Mouse (Mus musculus): ENCODE data around the gene Otoa.

The Otoa gene

DNA sequence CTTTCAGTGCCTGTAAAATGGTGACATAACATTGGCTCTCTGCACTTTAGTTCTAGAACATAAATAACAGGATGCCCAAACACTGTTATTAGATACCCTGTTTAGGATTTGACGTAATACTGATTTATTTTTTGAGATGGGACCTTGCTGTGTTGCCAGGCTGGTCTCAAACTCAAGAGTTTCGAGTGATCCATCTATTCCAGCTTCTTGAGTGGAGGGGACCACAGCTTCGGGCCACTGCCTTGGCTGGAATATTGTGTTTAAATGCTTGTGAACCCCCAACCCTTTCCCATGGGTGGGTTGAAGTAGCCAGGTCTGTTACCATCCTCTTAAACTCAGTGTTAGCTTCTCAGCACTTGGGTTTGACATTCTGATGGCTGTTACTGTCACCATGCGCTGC is at the start of gene Otoa:
TSS of gene Otoa (plus strand) at position 301 of the 400 bp plus-strand sequence.
- no peak for DNase-seq (ENCODE audit: low spot score in 2 of 2)

DNA sequence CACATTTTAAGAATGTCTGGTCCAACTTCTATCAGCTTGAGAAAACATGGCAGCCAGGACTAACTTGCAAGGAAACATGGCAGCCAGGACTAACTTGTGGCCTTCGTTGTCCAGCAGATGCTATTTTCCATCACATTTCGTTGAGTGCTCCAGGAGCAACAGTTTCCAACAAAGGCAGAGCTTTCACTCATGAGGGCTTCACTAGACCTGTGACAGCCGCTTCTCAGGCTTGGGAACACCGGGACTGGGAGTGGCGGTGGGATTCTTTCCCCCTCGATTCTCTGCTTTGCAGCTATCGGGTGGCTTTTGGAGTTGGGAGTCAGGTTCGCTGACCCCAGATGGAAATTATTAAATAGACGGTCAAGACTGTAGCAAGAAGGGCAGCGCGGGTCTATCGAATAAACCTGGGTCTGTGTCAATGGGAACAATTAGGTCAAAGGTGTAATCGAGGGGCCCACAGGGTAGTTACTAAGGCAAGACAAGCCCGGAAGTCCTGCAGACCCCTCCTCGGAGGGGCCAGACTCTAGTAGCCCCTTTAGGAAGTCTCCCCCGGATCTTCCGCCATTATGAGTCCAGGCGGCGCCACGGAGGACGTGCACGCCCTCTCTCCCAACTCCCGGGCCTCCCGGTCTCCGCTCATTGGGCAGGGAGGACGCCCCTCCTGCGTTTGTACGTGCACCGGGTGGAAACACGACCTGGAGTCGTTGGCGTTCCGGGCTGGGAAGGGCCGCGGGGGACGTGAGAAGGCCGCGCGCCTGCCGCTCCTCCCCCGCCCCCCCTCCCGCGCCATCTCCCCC is 47.4 kb upstream of the Otoa start, which contains the start of gene Mettl9:
TSS of gene Mettl9 (plus strand) at position 590 of the 797 bp plus-strand sequence.
- peak; percentile 94 to 98 for DNase-seq (ENCODE audit: low spot score in 2 of 2)

DNA sequence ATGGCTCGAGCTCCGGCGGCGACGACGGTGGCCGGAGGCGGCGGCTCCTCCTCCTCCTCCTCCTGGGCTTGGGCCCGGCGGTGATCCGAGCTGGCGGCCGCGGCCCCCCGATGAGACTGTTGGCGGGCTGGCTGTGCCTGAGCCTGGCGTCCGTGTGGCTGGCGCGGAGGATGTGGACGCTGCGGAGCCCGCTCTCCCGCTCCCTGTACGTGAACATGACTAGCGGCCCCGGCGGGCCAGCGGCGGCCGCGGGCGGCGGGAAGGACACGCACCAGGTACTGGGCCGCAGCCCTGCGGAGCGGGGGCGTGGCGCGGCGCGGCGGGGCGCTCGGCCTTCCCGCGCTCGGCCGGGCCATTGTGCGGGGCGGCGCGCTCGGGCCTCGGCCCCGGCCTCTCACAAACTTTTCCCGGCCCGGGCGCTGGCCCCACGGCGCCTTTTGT is 46.7 kb upstream of the Otoa start:
- DNase-seq (ENCODE audit: low spot score in 2 of 2), result no peak

DNA sequence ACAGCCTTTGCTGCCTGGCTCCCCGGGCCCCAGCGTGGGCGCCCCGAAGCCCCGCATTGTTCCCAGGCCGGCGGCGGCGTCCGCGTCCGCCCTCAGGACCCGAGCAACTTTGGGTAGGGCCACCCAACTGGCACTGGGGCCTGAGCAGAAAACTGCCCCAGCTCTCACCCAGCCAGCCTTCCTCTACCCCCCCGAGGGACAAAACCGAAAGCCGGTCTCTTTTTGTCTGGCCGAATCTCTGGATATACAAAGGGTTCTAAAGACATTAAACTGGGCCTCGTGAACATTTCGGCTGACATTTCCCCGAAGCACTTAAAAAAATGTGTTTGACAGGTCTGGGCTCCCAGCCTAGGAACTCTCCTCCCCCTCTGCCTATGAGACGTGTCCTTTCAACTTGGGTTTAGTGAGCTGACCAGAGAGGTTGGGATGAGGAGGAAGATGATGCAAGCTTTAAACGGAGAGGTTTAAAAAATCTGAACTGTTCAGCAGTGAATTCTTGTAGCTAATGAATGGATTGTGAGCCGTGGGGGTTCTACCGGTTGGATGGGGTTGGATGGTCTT is 46.2 kb upstream of the Otoa start:
- DNase-seq (ENCODE audit: low spot score in 2 of 2), result no peak

DNA sequence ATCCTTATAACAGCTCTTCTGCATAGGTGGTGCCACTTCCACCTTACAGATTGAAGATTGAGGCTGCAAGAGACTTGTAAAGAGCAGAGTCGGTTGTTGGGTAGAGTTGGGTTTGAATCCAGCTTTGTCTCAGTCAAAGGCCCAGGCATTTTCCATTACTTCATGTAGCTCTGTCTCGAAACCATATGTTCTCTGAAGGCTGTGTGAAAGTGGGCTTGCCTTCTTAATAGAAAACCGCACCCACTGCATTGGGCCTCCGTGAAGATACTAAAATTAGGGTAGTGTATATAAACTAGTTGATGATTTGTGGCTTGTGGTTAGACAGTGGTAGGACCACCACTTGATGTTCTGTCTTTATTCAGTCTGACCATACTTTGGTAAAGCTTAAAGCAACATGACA is 40.9 kb upstream of the Otoa start:
- no peak for DNase-seq (ENCODE audit: low spot score in 2 of 2)

DNA sequence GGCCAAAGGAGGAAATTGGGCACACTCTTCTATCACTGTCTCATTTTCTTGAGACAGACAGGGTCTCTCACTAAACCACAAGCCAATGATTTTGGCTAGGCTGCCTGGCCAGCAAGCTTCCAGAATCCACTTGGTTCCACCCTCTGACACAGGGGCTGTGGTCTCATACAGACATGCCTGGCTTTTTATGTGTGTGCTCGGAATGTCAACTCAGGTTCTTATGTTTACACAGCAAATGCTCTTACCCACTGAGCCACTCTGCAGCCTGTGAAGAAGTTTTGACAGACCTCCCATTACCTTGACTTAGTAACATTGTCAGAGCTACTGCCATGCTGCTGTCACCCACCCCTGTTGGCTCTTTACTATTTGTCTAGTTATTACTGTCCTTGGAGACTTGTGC is 39.5 kb upstream of the Otoa start:
- DNase-seq (ENCODE audit: low spot score in 2 of 2), result no peak

DNA sequence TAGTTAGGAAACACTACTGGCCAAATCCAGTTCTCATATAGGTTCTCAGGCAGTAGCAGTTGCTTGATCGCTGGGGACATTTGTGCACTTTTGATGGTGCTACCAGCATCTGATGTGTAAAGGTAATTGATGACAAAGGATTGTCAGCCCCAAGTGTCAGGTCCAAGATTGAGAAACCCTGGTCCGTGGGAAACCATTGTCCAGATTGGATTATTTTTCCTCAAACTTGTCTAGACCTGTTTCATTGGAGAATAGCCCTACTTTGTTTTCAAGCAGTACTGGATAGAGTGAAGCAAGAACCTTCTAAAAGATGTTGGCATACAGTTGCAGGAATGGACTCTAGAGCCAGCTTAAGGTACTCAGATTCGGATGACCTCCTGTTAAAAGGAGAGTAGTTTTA is 38.4 kb upstream of the Otoa start:
- no peak for DNase-seq (ENCODE audit: low spot score in 2 of 2)

DNA sequence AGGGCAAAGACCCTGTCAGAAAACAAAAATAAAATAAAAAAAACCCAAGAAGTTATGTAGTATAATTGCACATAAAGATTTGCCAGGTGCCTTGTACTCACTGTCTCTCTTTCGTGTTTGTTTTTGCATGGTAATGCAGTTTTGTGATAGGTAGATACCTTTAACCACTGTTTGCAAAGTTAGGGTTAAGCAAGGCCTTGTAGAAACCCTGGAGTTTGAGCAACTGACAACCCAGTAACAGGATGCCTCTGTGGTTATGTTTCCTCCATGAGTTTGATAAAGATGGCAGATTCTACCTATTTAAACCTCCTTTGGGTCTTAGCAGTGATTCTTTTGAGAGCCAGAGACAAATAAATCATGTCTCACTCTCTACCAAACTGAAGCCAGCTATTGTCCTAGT is 37.9 kb upstream of the Otoa start:
- no peak for DNase-seq (ENCODE audit: low spot score in 2 of 2)

DNA sequence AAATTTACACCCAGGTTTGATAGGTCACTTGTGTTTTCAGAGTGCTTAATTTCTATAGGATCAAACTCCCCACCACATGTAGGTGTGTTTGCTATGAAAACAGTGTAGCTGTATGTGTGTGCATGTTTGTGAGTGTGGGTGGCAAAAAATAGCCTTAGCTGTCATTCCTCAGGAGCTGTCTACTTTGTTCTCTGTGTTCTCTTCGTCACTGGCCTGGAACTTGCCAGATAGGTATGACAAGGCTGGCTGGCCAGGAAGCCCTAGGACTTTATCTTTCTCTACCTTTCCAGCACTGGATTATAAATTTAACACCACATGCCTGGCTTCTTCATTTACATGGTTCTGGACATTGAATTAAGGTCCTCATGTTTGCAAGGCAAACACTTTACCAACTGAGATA is 37.2 kb upstream of the Otoa start:
- no peak for DNase-seq (ENCODE audit: low spot score in 2 of 2)

DNA sequence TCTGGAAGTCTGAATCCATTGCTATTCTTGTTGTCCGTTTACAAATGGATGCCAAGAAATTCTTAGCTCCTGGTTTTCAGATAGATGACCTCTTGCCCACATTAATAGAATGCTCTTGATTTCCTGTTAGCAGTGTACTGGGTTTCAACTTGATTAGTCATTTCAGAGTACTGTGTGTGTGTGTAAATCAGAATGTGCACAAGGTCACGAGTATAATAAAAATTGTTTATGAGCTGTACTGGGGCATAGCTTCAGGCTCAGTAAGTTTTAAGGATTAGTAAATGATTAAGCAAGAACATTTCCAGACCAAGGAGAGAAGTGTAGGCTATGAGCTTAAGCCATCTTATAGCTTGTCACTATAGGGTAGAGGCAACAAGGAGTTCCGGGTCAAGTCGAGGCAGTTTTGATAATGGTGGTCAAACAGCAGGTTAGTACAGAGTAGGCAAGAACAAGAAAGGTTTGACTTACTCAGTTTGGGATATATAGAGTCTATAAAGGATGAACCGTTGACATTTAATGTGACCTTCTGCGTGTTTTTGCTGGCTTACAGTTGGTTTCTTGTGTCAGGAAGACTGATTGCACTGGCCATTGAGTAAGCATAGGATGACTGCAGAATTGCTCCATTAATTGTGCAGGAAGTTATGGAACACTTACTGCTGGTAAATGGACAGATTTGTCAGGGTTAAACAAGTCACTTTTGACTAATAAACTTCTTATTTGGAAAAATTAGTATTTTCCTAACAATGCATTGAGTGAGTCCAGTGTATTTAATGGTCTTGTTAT is 35.6 kb upstream of the Otoa start:
- DNase-seq (ENCODE audit: low spot score in 2 of 2), result no peak

DNA sequence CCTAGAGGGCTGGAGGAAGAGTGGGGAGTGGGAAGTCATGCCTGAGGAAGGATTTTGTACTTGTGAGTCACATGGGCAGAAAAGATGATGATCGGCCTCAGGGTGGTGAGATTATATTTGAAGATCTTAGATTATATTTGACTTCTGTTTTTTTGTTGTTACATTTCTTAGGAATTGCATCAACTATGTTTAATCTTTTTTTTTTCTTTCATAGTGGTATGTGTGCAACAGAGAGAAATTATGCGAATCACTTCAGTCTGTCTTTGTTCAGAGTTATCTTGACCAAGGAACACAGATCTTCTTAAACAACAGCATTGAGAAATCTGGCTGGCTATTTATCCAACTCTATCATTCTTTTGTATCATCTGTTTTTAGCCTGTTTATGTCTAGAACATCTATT is 33.8 kb upstream of the Otoa start:
- no peak for DNase-seq (ENCODE audit: low spot score in 2 of 2)

DNA sequence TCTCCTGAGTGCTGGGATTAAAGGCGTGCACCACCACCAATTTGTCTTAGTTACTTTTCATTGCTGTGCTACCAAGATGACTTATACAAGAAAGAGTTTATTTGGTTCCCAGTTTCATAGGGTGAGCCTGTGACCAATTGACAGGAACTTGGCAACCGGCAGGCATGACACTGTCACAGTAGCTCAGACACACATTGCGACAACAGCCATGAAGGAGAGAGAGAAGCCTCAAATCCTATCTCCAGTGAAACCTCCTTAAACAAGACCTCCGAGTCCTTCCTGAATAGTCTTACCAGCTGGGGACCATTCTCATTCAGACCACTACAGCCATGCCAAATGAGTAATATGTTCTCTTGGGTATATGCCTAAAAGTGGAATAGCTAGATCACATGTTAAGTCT is 28.4 kb upstream of the Otoa start:
- DNase-seq (ENCODE audit: low spot score in 2 of 2), result no peak

DNA sequence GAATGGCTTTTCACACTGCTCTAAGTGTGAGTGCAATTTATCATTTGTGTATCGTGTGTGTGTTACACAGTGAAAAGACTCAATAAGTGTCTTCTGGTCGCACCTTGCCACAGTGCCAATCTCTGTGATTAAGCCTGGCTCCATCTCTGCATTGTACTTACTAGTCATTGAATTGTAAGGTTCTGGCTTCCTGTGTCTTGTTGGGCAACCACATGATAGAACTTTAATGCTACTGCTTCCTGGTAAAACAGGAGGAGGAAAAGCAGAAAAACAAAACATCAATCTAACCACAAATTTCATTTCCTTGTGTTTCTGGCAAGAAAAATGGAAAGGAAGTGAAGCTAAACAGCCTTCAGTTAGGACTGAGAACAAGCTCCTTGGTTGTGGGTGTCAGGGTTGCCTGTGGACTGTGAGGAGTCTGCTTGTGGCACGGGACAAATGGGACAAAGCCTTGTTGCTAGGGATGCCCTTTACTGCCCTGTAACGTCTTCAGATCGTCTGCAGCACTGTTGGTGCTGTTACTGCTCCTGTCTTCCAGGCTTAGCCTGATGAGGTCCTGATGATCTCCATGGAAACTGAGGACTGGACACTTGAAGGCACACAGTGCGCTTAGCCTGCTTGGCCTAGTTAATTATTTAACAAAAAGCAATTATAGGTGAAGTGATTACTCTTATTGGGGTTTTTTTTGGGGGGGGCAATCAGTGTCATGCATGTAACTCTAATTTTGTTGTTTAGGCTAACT is 21.8 kb upstream of the Otoa start:
- DNase-seq (ENCODE audit: low spot score in 2 of 2), result no peak

DNA sequence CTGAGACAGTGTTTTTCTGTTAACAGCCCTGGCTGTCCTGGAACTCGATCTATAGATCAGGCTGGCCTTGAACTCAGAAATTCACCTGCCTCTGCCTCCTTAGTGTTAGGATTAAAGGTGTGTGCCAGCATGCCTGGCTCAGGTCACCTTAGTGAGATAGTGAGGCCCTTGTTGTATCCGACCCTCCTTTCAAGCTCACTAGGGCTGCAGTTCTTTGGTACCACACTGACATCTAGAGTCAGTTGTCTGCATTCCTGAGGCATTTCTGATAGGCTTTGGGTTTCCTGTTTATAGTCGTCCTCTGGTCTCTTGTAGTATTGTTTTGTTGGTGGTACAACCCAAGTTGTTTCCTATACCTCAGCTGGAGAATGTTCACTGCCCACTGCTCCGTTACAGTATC is 17.1 kb upstream of the Otoa start:
- DNase-seq (ENCODE audit: low spot score in 2 of 2), result no peak

DNA sequence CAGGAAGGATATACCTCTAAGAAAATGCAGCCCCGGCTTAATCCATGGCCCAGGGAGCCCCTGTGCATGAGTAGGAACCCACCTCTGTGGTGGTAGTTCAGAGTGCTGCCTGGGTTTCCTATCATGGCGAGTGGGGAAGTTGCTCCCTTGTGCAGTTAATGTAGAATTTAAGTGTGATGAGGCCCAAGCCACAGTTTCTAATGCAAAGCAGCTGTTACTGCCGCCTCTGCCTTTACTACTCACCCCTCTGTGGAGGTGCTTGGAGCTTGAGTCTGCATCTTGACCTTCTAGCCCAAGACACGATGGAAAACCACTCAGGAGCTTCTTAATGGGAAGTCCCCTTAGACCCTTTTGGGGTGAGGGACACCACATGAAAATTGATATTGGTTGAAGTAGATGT is 10.2 kb upstream of the Otoa start:
- no peak for DNase-seq (ENCODE audit: low spot score in 2 of 2)

DNA sequence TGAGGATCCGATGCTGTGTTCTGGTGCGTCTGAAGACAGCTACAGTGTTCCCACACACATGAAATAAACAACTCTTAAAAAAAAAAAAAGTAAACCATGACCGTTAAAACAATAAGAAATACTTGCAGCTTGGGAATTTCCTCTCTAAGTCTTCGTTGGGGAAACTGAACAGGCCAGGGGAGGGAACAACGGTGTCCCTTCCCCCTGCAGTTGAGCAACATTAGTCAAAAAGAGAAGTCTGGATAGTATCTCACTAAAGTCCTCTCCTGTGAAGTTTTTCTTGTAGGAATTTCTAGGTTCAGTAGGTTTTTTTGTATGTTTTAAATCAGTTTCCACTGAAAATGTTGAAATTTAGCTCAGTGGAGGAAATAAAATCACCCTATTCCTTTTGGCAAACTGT is 8.9 kb upstream of the Otoa start:
- DNase-seq (ENCODE audit: low spot score in 2 of 2), result no peak

DNA sequence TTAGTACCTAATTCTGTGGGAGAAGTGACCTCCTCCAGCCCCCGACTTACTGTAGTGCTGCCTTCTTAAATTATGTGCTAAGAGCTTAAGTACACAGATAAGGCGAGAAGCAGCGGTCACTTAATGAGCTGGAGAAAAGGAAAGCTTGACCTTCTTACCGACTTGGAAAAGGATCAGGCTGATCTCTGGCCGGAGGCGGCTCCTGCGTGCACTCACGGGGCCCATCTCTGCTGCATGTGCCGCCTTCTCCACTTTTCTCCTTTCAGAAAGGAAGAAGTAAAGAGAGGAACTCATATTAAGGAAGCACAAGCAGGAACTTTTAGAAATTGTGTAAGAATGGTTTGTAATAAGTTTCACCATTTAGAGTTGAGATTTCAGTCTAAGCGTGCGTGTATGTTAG is 7.2 kb upstream of the Otoa start, which contains the start of gene Igsf6:
TSS of gene Igsf6 (minus strand) at position 292 of the 400 bp plus-strand sequence.
- DNase-seq (ENCODE audit: low spot score in 2 of 2), result peak in 1 of 2 experiments; percentile 30

DNA sequence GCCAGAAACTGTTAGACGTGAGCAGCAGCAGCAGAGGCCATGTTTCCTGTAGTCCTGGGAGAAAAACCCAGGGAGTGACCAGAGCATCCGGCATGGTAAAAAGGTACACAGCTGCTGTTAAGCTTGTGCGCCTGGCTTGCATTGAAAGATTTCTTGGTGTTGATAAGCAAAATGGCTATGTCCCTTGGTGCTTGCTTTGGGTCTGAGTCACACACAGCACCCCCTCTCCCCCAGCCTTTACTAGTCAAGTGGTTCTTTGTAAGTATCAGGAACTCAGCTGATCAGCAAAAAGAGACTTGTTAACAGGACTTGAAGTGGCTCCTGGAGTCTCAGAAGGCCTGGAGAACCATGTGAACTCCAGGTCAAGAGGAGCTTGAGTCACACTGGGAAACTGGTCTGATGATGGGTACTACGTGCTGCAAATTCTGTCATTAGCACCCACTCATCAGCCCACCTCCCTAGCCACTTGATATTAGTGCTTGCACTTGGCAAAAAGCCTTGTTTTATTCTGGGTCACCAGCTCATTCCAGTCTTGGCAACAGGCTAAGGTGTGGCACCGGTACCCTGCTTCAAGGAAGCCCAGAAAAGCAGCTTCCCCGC is 6.5 kb upstream of the Otoa start:
- no peak for DNase-seq (ENCODE audit: low spot score in 2 of 2)

DNA sequence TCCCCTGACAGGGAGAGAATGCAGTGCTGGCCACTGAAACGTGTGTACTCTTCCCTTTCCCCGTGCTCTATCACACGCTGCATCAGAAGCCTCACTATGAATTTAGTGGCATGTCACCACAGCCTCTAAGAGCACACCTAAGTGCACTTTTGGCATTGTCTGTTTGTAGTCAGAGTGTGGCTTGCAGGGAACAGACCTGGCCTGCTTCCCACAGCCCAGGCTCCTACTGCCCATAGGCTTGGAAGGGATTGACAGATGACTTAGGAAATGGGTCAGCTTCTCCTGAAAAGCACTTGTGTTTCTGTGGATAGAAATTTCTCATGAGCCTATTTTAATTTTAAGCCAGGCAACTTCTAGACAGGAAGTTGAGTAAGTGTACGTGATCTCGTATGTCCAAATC is 6.0 kb upstream of the Otoa start:
- DNase-seq (ENCODE audit: low spot score in 2 of 2), result no peak

DNA sequence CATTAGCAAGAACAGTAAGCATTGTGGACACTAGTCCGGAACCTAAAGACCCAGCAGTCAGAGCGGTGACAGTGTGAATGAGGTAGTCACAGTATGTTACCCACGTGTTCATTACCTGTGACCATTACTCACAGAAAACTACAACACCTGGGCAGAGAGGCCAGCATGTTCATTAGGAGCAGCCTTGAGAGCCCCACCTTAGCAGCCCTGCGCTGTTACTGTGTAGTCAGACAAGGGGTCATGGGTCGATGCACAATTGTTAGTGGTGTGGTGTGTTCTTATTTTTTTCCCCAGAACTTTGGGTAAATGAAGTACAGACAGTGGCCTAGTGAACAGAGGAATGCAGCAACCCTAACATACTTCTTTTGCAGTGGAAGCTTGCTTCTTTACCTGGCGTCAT is 4.1 kb upstream of the Otoa start:
- no peak for DNase-seq (ENCODE audit: low spot score in 2 of 2)

DNA sequence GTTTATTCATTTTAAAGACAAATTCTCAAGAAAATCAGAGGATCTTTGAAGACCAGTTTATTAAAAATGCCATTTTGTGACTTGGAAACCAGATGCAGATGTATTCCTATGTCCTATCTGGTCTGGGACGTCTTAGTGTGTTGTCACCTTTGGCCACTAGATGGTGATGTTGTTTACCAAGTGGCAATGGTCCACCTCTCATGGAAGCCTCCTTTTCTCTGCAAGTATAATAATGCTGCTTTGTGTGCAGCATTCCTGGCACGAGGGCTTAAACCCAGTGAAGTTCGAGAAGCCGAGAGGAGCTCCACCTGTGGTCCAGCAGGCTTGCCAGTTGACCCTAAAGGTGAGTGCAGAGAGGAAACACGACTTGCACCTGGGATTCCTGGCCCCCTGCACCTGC is 3.6 kb upstream of the Otoa start:
- DNase-seq (ENCODE audit: low spot score in 2 of 2), result peak in 1 of 2 experiments; percentile 46

DNA sequence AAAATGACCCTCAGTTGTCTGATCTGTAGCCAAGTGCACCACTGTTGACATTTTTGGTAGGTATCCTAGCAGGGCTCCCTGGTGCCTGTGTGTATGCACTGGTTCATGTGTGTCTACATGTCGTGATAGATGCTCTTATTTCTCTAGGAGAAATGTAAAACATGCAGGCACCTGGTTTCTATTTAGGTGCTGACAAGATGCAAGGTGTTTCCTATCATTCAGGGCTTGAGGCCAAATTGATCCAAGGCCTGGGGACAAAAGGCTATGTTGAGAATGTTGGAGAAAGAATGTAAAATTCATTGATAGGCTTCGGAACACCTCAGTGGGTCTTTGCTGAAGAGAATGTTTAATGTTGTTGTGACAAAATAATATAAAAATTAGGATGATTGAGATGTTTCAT is 366 bp downstream of the Otoa start:
- no peak for DNase-seq (ENCODE audit: low spot score in 2 of 2)

Measured in spleen, postnatal 4 days (tissue).